Mouse (Mus musculus): ENCODE measurements around the gene Gm12355. TPM values are rescaled to one million over a fixed set of nuclear protein-coding genes. Genes with fewer than 3 reads are reported as not detected.

The Gm12355 gene
- total and polyA plus RNA-seq, 3 experiments, result 2.0 to 24.2 (median 3.0) TPM

DNA sequence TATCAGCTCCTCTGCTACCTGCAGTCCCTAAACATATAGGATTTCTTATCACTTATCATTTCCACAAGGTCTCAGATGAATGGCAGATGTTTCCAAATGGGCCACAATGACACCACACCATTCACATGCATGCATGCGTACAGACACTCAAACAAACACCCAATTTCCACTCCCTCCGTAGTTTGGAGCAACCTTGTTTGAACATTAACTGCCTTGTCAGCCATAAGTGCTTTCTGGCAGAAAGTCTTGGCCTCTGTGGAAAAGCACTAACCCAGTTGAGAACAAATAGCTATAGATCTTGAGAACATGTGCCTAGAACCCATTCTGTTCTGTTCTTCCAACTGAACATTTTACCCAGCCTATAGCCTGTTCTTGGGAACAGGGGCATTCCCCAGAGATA lies 20.5 kb upstream of the Gm12355 start:
- Histone ChIP-seq H3K4me2 (ENCODE audit: insufficient read depth, low read depth, poor library complexity, severe bottlenecking) (no peak overlapping the region), H3K27ac (ENCODE audit: insufficient read depth, low read depth) (no peak overlapping the region), H3K36me3 (replicated peaks in 1 of 2; ENCODE audit: control insufficient read depth in 1 of 2, insufficient read depth in 1 of 2, low read length in 1 of 2) (no peaks in the 10 kb centered on the region), H3K4me1 (ENCODE audit: control insufficient read depth in 1 of 2, insufficient read depth in 2 of 2) (no peaks in the 10 kb centered on the region), H3K4me3 (replicated peaks in 1 of 3; ENCODE audit: low read depth in 2 of 3, low read length in 2 of 3, poor library complexity in 1 of 3) (no peak overlapping the region), H3K9ac (ENCODE audit: insufficient read depth, low read depth) (no peak overlapping the region), H3K79me2 (replicated peaks; ENCODE audit: control insufficient read depth, extremely low read depth, insufficient read depth, poor library complexity, severe bottlenecking) (no peaks in the 10 kb centered on the region), H3K9me3 (replicated peaks; ENCODE audit: low read length) (no peaks in the 10 kb centered on the region), H3K27me3 (replicated peaks) (peaks cover 83% of the 10 kb centered on the region)
- dilution Hi-C loops (cut with MboI; ENCODE audit: extremely low pct_ligation_motif_present, extremely low pct_unique_long_range_greater_than_20kb, low sequenced_read_pairs), result no loop called here
- TF ChIP-seq MXI1 (IDR thresholded peaks at IDR 0.05; ENCODE audit: low read depth, low read length) (no peak), ETS1 (conservative IDR thresholded peaks at IDR 0.05; ENCODE audit: low read depth, low read length) (no peak), POLR2AphosphoS2 (IDR thresholded peaks at IDR 0.05; ENCODE audit: low read depth, low read length) (no peak), USF1 (IDR thresholded peaks at IDR 0.05; ENCODE audit: low read depth, low read length) (no peak), MAX (IDR thresholded peaks at IDR 0.05; ENCODE audit: low read length) (no peak), NRF1 (IDR thresholded peaks at IDR 0.05; ENCODE audit: low read depth, low read length) (no peak), ZNF384 (IDR thresholded peaks at IDR 0.05; ENCODE audit: low read depth, low read length) (no peak), SIN3A (IDR thresholded peaks at IDR 0.05; ENCODE audit: low read length) (no peak), KAT2A (IDR thresholded peaks at IDR 0.05; ENCODE audit: insufficient replicate concordance, low read length) (no peak), BHLHE40 (IDR thresholded peaks at IDR 0.05; ENCODE audit: low read depth, low read length) (no peak), JUND (conservative IDR thresholded peaks at IDR 0.05; ENCODE audit: low read depth, low read length) (no peak), POLR2A (IDR thresholded peaks at IDR 0.05; ENCODE audit: low read depth, low read length) (no peak), HCFC1 (IDR thresholded peaks at IDR 0.05; ENCODE audit: low read depth, low read length) (no peak), MYC (IDR thresholded peaks at IDR 0.05; ENCODE audit: low read depth, low read length) (no peak), IRF4 (IDR thresholded peaks at IDR 0.05; ENCODE audit: low read depth, low read length) (no peak)
- in situ Hi-C loops (cut with MboI; ENCODE audit: low pct_ligation_motif_present, low pct_unique_long_range_greater_than_20kb, low sequenced_read_pairs), result loop anchor here (25.0 kb wide), 1 partner anchor 309 kb away; the partner anchor contains the start of genes Neurod2 and Ppp1r1b
- no peak for DNase-seq (ENCODE audit: extremely low read depth)

GRCm38 (mm10) chr11:98644757-98645156 lies 19.3 kb upstream of the Gm12355 start:
- Histone ChIP-seq H3K9ac (ENCODE audit: insufficient read depth, low read depth) (no peak overlapping the region), H3K9me3 (replicated peaks; ENCODE audit: low read length) (no peaks in the 10 kb centered on the region), H3K27ac (ENCODE audit: insufficient read depth, low read depth) (no peak overlapping the region), H3K79me2 (replicated peaks; ENCODE audit: control insufficient read depth, extremely low read depth, insufficient read depth, poor library complexity, severe bottlenecking) (no peaks in the 10 kb centered on the region), H3K4me2 (ENCODE audit: insufficient read depth, low read depth, poor library complexity, severe bottlenecking) (no peak overlapping the region), H3K36me3 (replicated peaks in 1 of 2; ENCODE audit: control insufficient read depth in 1 of 2, insufficient read depth in 1 of 2, low read length in 1 of 2) (no peaks in the 10 kb centered on the region), H3K4me1 (ENCODE audit: control insufficient read depth in 1 of 2, insufficient read depth in 2 of 2) (no peaks in the 10 kb centered on the region), H3K4me3 (replicated peaks in 1 of 3; ENCODE audit: low read depth in 2 of 3, low read length in 2 of 3, poor library complexity in 1 of 3) (no peak overlapping the region), H3K27me3 (replicated peaks) (peaks cover 79% of the 10 kb centered on the region)
- TF ChIP-seq MAZ (IDR thresholded peaks at IDR 0.05; ENCODE audit: low read depth, low read length) (no peak), KAT2A (IDR thresholded peaks at IDR 0.05; ENCODE audit: insufficient replicate concordance, low read length) (no peak), NELFE (IDR thresholded peaks at IDR 0.05; ENCODE audit: low read depth, low read length) (no peak), CTCF (conservative IDR thresholded peaks at IDR 0.05 in 1 of 2, IDR thresholded peaks at IDR 0.05 in 1 of 2; ENCODE audit: low read depth in 2 of 2, low read length in 2 of 2) (no peak), JUN (IDR thresholded peaks at IDR 0.05; ENCODE audit: insufficient read depth, low read depth, low read length) (no peak), USF1 (IDR thresholded peaks at IDR 0.05; ENCODE audit: low read depth, low read length) (no peak), ZMIZ1 (IDR thresholded peaks at IDR 0.05; ENCODE audit: low read depth, low read length) (no peak), TBP (conservative IDR thresholded peaks at IDR 0.05; ENCODE audit: low read depth, low read length) (no peak), BHLHE40 (IDR thresholded peaks at IDR 0.05; ENCODE audit: low read depth, low read length) (no peak), HCFC1 (IDR thresholded peaks at IDR 0.05; ENCODE audit: low read depth, low read length) (no peak), MAFK (IDR thresholded peaks at IDR 0.05; ENCODE audit: insufficient replicate concordance, low read length) (no peak), USF2 (conservative IDR thresholded peaks at IDR 0.05; ENCODE audit: low read depth, low read length) (no peak), PAX5 (IDR thresholded peaks at IDR 0.05; ENCODE audit: low read length) (no peak), TCF12 (IDR thresholded peaks at IDR 0.05; ENCODE audit: low read depth, low read length) (no peak)
- DNase-seq (ENCODE audit: extremely low read depth), result no peak
- in situ Hi-C loops (cut with MboI; ENCODE audit: low pct_ligation_motif_present, low pct_unique_long_range_greater_than_20kb, low sequenced_read_pairs) (loop anchor here (25.0 kb wide), 1 partner anchor 307 kb away; the partner anchor contains the start of genes Neurod2 and Ppp1r1b), dilution Hi-C loops (cut with MboI; ENCODE audit: extremely low pct_ligation_motif_present, extremely low pct_unique_long_range_greater_than_20kb, low sequenced_read_pairs) (no loop called here)

Measured in CH12.LX (cell line).